Mouse (Mus musculus) neural tube, embryonic 15.5 days (tissue): ENCODE results near the gene Ly6g6f. TPM values are rescaled to one million over a fixed set of nuclear protein-coding genes. Genes with fewer than 3 reads are reported as not detected.
A peak's percentile ranks its signal among the peaks of the same experiment; 100 is the strongest.

ENCODE experiments used
- ATAC-seq: fragments of 200-750 bp; cut with Nextera tagmentation; 2 replicates; pipeline ENCODE4 v1.8.0; 2017; ENCODE audit warnings: mild to moderate bottlenecking, moderate TSS enrichment, moderate library complexity; ENCODE audit not compliant: low FRiP score
- H3K27ac ChIP-seq: fragments of 300-500 bp; sonication (generic); replicated peaks from 2 replicates; pipeline ENCODE4 v1.5.1; 2015; ENCODE audit warnings: mild to moderate bottlenecking, inconsistent platforms
- H3K27me3 ChIP-seq: fragments of 300-500 bp; sonication (generic); replicated peaks from 2 replicates; pipeline ENCODE4 v1.6.1; 2015; ENCODE audit warnings: inconsistent platforms
- H3K36me3 ChIP-seq: fragments of 300-500 bp; sonication (generic); 2 replicates; pipeline ENCODE4 v1.6.1; 2015; ENCODE audit warnings: inconsistent platforms
- H3K4me1 ChIP-seq: fragments of 300-500 bp; sonication (generic); 2 replicates; pipeline ENCODE4 v1.6.1; 2015; ENCODE audit warnings: inconsistent platforms
- H3K4me2 ChIP-seq: fragments of 300-500 bp; sonication (generic); 2 replicates; pipeline ENCODE4 v1.6.1; 2015; ENCODE audit warnings: inconsistent platforms, mild to moderate bottlenecking, moderate library complexity
- H3K4me3 ChIP-seq: fragments of 300-500 bp; sonication (generic); replicated peaks from 2 replicates; pipeline ENCODE4 v1.5.1; 2015; ENCODE audit warnings: mild to moderate bottlenecking, inconsistent platforms
- H3K9ac ChIP-seq: fragments of 300-500 bp; sonication (generic); replicated peaks from 2 replicates; pipeline ENCODE4 v1.6.1; 2015; ENCODE audit warnings: mild to moderate bottlenecking, inconsistent platforms
- H3K9me3 ChIP-seq: fragments of 300-500 bp; sonication (generic); replicated peaks from 2 replicates; pipeline ENCODE4 v1.6.1; 2016; ENCODE audit warnings: inconsistent platforms
- WGBS: fragments of 180-500 bp; shearing (Covaris S2); methylation state at CpG from one replicate; pipeline ENCODE4 v1.1.7; 2015; ENCODE audit warnings: mixed read lengths; 5-methylcytosine and 5-hydroxymethylcytosine counted together
- polyA plus RNA-seq: library from polyadenylated mRNA; unstranded; fragments of >200 nt; fragmentation: Nextera tagmentation; extraction: Ambion mirVana; gene quantifications from 2 replicates; pipeline ENCODE4 v1.2.1, GENCODE M21; 2015

Ly6g6f gene
- polyA plus RNA-seq = 0.32 TPM in 1 of 2 replicates, not detected in the other

DNA sequence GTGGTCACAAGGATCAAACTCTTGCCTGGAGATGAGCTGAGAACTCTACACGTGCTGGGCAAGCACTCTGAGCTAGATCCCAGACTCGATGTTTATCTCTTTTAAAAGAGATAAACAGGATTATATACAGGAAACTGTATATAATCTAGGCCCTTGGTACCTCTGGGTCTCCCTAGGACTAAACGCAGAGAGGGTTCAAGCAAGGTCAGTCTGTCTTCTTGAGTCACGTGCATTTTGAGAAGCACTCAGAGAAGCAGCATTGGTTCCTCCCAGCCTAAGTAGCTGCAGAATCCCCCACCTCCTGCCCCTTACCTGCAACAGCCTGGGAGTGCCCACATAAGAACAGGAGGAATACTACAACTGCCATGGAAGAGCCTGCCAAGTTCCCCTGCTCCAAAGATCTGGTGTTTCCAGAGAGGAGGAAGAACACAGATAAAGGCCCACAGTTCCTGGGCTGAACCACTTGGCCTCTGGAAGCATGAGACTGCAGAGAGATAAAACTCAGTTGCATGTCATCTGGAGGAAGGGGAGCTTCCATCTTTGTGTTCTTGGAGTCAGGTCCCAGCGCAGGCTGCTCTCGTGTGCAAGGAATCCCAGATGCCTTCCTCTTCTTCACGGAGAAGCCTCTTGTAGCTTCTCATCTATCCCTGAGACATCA, at the start of gene Ly6g6f:
Gene Ly6g6f (minus strand): TSS at position 403 of the 658 bp plus-strand sequence.
- Histone ChIP-seq H3K4me1 (peaks cover 8% of the 10 kb centered on the region), H3K4me3 (no peak within 1 kb of the TSS), H3K9me3 (no peaks in the 10 kb centered on the region), H3K36me3 (no peaks in the 10 kb centered on the region), H3K9ac (no peak within 1 kb of the TSS), H3K4me2 (no peak within 1 kb of the TSS), H3K27me3 (no peaks in the 10 kb centered on the region), H3K27ac (no peak within 1 kb of the TSS)
- WGBS = 83% methylated on average over 7 of the region's 7 CpGs
- ATAC-seq = no peak

DNA sequence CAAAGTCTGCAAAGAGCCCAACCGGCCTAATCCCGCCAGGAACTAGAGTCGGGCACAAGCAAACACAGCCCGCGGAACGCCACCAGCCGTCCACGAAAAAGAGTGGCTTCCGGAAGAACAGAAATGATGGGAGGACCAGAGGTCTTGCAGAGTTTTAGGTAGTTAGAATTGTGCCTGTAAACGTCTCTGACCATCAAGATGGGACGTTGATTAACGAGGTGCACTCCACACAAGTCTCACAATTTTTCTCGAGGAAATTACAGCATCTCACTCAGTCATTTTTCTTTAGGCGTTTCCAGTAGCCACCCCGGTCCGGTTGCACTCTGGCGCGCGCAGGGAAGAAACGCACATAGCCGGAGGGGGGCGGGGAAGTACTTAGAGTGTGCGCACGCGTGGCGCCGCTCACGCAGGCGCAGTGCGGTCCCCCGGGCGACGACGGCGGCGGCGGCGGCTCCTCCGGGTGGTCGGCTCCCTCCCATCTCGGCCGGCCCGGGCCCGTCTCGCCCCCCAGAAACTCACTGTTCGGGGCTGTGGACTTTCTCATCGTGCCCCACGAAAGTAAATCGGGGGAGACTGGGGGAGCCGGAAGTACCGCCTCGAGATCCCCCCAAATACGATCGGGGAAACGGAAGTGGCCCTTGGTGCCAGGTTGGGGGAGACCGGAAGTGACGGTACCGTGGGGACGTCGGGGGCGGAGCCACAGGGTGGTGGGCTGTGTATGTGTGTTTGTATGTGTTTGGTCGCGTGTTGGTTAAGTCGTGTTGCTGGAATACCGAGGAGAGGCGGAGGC, 49.6 kb upstream of the Ly6g6f start, which contains the start of gene Bag6:
Gene Bag6 (plus strand): TSS at position 378 of the 790 bp plus-strand sequence.
- no peaks in the 10 kb centered on the region for H3K27me3 ChIP-seq
- peak within 1 kb of the TSS; percentile 98 for H3K27ac ChIP-seq
- H3K4me3 ChIP-seq = peak within 1 kb of the TSS; percentile 73
- under 1% methylated on average over 66 of the region's 66 CpGs for WGBS
- peak within 1 kb of the TSS; percentile 78 for H3K9ac ChIP-seq
- peaks cover 21% of the 10 kb centered on the region for H3K36me3 ChIP-seq
- peak within 1 kb of the TSS; percentile 89 for H3K4me2 ChIP-seq
- peaks cover 35% of the 10 kb centered on the region for H3K4me1 ChIP-seq
- peak; percentile 95 for ATAC-seq
- no peaks in the 10 kb centered on the region for H3K9me3 ChIP-seq

GRCm38 (mm10) chr17:35133517-35133916, 48.1 kb upstream of the Ly6g6f start:
- H3K36me3 ChIP-seq = peaks cover 6% of the 10 kb centered on the region
- no peak for ATAC-seq
- no peak overlapping the region for H3K4me2 ChIP-seq
- peaks cover 39% of the 10 kb centered on the region for H3K4me1 ChIP-seq
- no peak overlapping the region for H3K4me3 ChIP-seq
- H3K9ac ChIP-seq = no peak overlapping the region
- WGBS = 95% methylated on average over 7 of the region's 7 CpGs
- no peak overlapping the region for H3K27ac ChIP-seq
- H3K9me3 ChIP-seq = no peaks in the 10 kb centered on the region
- H3K27me3 ChIP-seq = no peaks in the 10 kb centered on the region

DNA sequence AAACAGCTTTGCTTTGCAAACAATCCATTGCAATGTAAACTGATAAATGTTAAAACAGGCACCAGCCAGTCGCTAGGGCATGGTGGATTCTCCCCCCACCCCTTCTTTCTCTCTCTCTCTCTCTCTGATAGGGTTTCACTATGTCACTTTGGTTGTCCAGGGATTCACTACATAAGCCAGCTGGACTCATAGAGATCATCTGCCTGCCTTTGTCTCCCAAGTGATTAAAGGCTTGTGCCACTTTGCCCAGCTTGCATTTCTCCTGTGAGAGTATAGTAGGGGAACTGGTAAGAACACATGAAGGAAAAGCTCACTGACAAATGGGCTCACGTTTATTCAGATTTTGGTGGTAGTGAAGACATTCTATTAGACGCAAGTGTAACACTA, 46.8 kb upstream of the Ly6g6f start:
- whole genome bisulfite sequencing = 85% methylated on average over 3 of the region's 3 CpGs
- H3K27ac ChIP-seq = no peak overlapping the region
- ATAC-seq = no peak

DNA sequence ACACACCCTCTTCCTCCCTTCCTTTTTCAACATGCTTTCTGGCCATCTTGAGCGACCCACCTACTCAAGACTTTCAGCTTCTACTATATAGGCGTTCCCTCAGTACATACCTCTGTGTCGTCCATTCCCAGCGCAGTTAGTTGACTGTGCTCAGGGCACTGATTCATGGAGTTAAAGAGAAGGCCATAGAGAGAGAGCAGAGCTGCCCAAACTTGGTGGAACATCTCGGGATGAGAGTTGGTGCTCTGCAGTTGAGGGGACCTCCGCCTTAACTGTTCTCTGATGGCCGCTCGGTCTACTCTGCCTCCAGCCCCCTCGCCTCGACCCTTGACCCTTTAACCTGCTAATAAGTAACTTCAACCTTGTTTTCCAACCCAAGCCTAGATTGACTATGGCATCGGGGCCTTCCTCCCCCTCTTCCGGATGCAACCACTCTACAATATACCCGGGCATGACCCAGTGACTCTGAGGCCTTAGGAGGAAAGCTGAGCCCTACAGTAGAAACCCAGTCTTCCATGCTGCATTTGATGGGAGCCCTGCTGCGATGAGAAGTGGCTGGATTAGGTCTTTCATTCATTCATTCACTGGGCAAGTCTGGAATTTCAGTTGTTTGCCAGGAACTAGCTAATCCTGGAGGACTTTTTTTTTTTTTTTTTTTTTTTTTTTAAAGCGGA, 46.2 kb upstream of the Ly6g6f start, which contains the start of gene Apom:
Gene Apom (minus strand): TSS at position 551 of the 674 bp plus-strand sequence.
- no peak within 1 kb of the TSS for H3K27ac ChIP-seq
- H3K4me1 ChIP-seq = peaks cover 36% of the 10 kb centered on the region
- H3K27me3 ChIP-seq = no peaks in the 10 kb centered on the region
- H3K36me3 ChIP-seq = peaks cover 2% of the 10 kb centered on the region; the same call in 1 of the 2 replicates
- ATAC-seq = no peak
- H3K4me3 ChIP-seq = no peak within 1 kb of the TSS
- WGBS = 85% methylated on average over 15 of the region's 15 CpGs
- H3K9ac ChIP-seq = no peak within 1 kb of the TSS
- no peaks in the 10 kb centered on the region for H3K9me3 ChIP-seq
- H3K4me2 ChIP-seq = no peak within 1 kb of the TSS

More for the DNA sequence above, 46.8 kb upstream of the Ly6g6f start:
- Histone ChIP-seq H3K9ac (no peak overlapping the region), H3K36me3 (peaks cover 2% of the 10 kb centered on the region; the same call in 1 of the 2 replicates), H3K9me3 (no peaks in the 10 kb centered on the region), H3K4me2 (no peak overlapping the region), H3K4me3 (no peak overlapping the region), H3K4me1 (peaks cover 36% of the 10 kb centered on the region), H3K27me3 (no peaks in the 10 kb centered on the region)

- WGBS = 90% methylated on average over 8 of the region's 8 CpGs
- Histone ChIP-seq H3K27ac (no peak overlapping the region), H3K4me3 (no peak overlapping the region), H3K9me3 (no peaks in the 10 kb centered on the region), H3K4me2 (no peak overlapping the region), H3K9ac (no peak overlapping the region), H3K36me3 (peaks cover 2% of the 10 kb centered on the region; the same call in 1 of the 2 replicates), H3K4me1 (peaks cover 36% of the 10 kb centered on the region), H3K27me3 (no peaks in the 10 kb centered on the region)
- no peak for ATAC-seq
Observed at GRCm38 (mm10) chr17:35131038-35131437, 45.6 kb upstream of the Ly6g6f start.

- Histone ChIP-seq H3K9ac (no peak overlapping the region), H3K4me3 (no peak overlapping the region), H3K4me1 (peaks cover 44% of the 10 kb centered on the region), H3K9me3 (no peaks in the 10 kb centered on the region), H3K27me3 (no peaks in the 10 kb centered on the region), H3K36me3 (peaks cover 8% of the 10 kb centered on the region), H3K4me2 (no peak overlapping the region), H3K27ac (no peak overlapping the region)
- 76% methylated on average over 11 of the region's 11 CpGs for WGBS
- no peak for ATAC-seq
Observed at GRCm38 (mm10) chr17:35128996-35129395, 43.6 kb upstream of the Ly6g6f start.

DNA sequence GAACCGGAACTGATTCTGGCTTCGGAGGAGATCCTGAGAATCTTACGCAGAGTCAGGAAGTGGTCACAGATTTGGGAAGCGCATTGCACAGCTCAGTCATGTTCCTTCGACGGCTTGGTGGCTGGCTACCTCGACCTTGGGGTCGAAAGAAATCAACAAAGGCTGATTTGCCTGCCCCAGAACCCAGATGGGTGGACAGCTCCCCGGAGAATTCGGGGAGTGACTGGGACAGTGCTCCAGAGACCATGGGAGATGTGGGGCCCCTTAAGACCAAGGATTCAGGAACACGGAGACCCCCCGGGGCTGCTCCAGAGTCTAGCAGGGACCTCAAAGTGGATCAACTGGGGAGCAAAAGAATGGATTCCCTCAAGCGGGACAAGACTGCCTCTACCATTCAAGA, 41.6 kb upstream of the Ly6g6f start:
- H3K36me3 ChIP-seq = peaks cover 14% of the 10 kb centered on the region
- no peak overlapping the region for H3K27ac ChIP-seq
- H3K9ac ChIP-seq = no peak overlapping the region; the same call in none of the 2 replicates
- H3K9me3 ChIP-seq = no peaks in the 10 kb centered on the region
- H3K4me3 ChIP-seq = peak overlapping the region; percentile 68
- ATAC-seq = no peak
- H3K27me3 ChIP-seq = no peaks in the 10 kb centered on the region
- peaks cover 53% of the 10 kb centered on the region for H3K4me1 ChIP-seq
- 76% methylated on average over 13 of the region's 13 CpGs for WGBS
- peak overlapping the region; percentile 78 for H3K4me2 ChIP-seq

- peak within 1 kb of the TSS; percentile 85 for H3K9ac ChIP-seq
- H3K27me3 ChIP-seq = no peaks in the 10 kb centered on the region
- ATAC-seq = peak; percentile 37; the same call in 1 of the 2 replicates
- peak within 1 kb of the TSS; percentile 78 for H3K4me2 ChIP-seq
- no peaks in the 10 kb centered on the region for H3K9me3 ChIP-seq
- H3K27ac ChIP-seq = peak within 1 kb of the TSS; percentile 84
- H3K4me1 ChIP-seq = peaks cover 53% of the 10 kb centered on the region
- WGBS = under 1% methylated on average over 36 of the region's 36 CpGs
- peaks cover 14% of the 10 kb centered on the region for H3K36me3 ChIP-seq
- peak within 1 kb of the TSS; percentile 68 for H3K4me3 ChIP-seq
Observed at GRCm38 (mm10) chr17:35126206-35126611, 40.8 kb upstream of the Ly6g6f start, which contains the start of gene D17H6S53E. D17H6S53E (plus strand) TSS chr17:35126373.

DNA sequence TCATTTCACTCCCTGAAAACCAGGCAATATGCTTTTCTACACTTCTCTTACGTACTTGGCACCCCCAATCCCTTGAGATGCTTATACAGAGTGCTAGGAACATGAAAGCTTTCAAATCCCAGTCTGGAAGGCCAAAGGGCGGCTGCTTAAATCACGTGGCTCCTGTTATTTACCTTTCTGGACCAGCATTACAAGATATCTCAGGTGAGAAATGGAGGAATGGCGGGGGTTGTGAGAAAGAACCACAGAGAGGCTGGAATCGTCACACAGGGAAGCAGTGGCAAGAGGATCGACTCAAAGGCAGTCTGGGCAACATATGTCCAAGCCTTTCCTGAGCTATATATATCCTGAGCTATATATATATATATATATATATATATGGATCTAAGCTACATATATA, 40.2 kb upstream of the Ly6g6f start:
- H3K9ac ChIP-seq = peak overlapping the region; percentile 85
- peaks cover 14% of the 10 kb centered on the region for H3K36me3 ChIP-seq
- ATAC-seq = no peak
- H3K9me3 ChIP-seq = no peaks in the 10 kb centered on the region
- H3K27me3 ChIP-seq = no peaks in the 10 kb centered on the region
- WGBS = 36% methylated on average over 6 of the region's 6 CpGs
- H3K4me3 ChIP-seq = peak overlapping the region; percentile 68
- peak overlapping the region; percentile 84 for H3K27ac ChIP-seq
- peak overlapping the region; percentile 78 for H3K4me2 ChIP-seq
- peaks cover 54% of the 10 kb centered on the region for H3K4me1 ChIP-seq

- H3K9ac ChIP-seq = peak overlapping the region; percentile 85; the same call in 1 of the 2 replicates
- H3K4me2 ChIP-seq = peak overlapping the region; percentile 78; the same call in 1 of the 2 replicates
- ATAC-seq = no peak
- H3K27me3 ChIP-seq = no peaks in the 10 kb centered on the region
- peaks cover 59% of the 10 kb centered on the region for H3K4me1 ChIP-seq
- H3K9me3 ChIP-seq = no peaks in the 10 kb centered on the region
- 100% methylated on average over 1 of the region's 1 CpGs for WGBS
- no peak overlapping the region for H3K27ac ChIP-seq
- no peak overlapping the region for H3K4me3 ChIP-seq
- peaks cover 12% of the 10 kb centered on the region for H3K36me3 ChIP-seq
Observed at GRCm38 (mm10) chr17:35125081-35125480, 39.7 kb upstream of the Ly6g6f start.
